Mouse (Mus musculus) embryonic fibroblast, embryonic 13.5 days (primary cell): Measurements from ENCODE around the gene Pde10a.

Source experiments
- CTCF ChIP-seq: IDR thresholded peaks from 2 replicates; pipeline ENCODE4 v1.5.1; 2011; ENCODE audit warnings: mild to moderate bottlenecking, control low read depth, low read length, moderate library complexity, borderline replicate concordance; ENCODE audit not compliant: insufficient read depth
- POLR2A ChIP-seq: IDR thresholded peaks from 2 replicates; pipeline ENCODE4 v1.6.1; 2011; ENCODE audit warnings: low read depth, mild to moderate bottlenecking, control low read depth, low read length, moderate library complexity

- TF ChIP-seq POLR2A: no peak
- no peak for TF ChIP-seq CTCF
Observed at GRCm38 (mm10) chr17:8899212-8899611, 374.0 kb downstream of the Pde10a start.
